ENCODE assay signal across 10 mouse cellular contexts in the genomic region with DNA sequence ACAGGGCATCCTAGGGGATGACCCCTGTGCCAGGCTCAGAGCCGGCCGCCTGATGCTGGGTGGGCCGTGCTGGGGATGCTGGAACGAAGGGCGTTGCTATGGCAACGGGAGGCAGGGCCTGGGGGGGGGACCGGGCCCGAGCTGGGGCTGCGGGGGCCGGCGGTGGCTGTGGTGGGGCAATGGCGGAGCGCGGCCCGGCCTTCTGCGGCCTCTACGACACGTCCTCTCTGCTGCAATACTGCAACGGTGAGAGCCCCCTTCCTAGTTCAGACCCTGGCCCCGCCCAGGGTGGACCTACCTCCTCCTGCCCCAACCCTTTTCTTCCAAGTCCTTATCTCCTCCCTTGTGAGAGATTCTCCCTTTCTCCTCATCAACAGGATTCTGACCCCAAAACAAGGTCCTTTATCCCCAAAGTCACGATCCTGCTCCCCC. TPM values are rescaled to one million over a fixed set of nuclear protein-coding genes. Genes with fewer than 3 reads are reported as not detected.
DNase-seq lines count a peak whose midpoint lies in the region; ATAC-seq and TF ChIP-seq lines count a peak whose summit lies in the region.
"Had no signal": no experiment of that assay in that cellular context is flagged by ENCODE, and none has a peak within 500 bp of the region (broad histone marks: within the 10 kb centered on the region; RNA-seq: fewer than 3 reads in every experiment).

No protein-coding gene starts in this region.

- H3K27ac ChIP-seq in kidney, embryonic 14.5 days (ENCODE audit: low read depth, low read length), result no peak overlapping the region
- H3K27ac ChIP-seq in cortical plate, adult 2 months (ENCODE audit: insufficient read depth, low read length), result peak overlapping the region; percentile 95
- peak overlapping the region; percentile 81 for H3K27ac ChIP-seq in forebrain, postnatal 0 days (ENCODE audit: low read depth, low read length)
- no peak overlapping the region for H3K27ac ChIP-seq in liver, embryonic 13.5 days
- H3K27ac ChIP-seq: macrophage had no signal

- ATAC-seq in kidney, embryonic 14.5 days (ENCODE audit: low FRiP score, low TSS enrichment), result no peak
- no peak; the same call in 1 of the 2 replicates for ATAC-seq in forebrain, postnatal 0 days
- no peak for ATAC-seq in liver, embryonic 13.5 days (ENCODE audit: low read depth)

- H3K9me3 ChIP-seq in kidney, embryonic 14.5 days (ENCODE audit: control insufficient read depth, low read length), result 0 out of 2 replicates have a peak, but pooled peaks cover 4% of the 10 kb centered on the region
- no peaks in the 10 kb centered on the region for H3K9me3 ChIP-seq in forebrain, postnatal 0 days (ENCODE audit: low read length)
- no peaks in the 10 kb centered on the region for H3K9me3 ChIP-seq in liver, embryonic 13.5 days (replicated peaks)

- H3K9ac ChIP-seq in kidney, embryonic 14.5 days (ENCODE audit: low read depth, low read length), result no peak overlapping the region
- peak overlapping the region; percentile 81 for H3K9ac ChIP-seq in forebrain, postnatal 0 days
- H3K9ac ChIP-seq in liver, embryonic 13.5 days, result no peak overlapping the region

- H3K36me3 ChIP-seq in kidney, embryonic 14.5 days (ENCODE audit: control insufficient read depth, insufficient read depth, low read length), result no peaks in the 10 kb centered on the region
- H3K36me3 ChIP-seq in forebrain, postnatal 0 days (ENCODE audit: insufficient read depth), result 0 out of 2 replicates have a peak, but pooled peaks cover 5% of the 10 kb centered on the region
- H3K36me3 ChIP-seq in liver, embryonic 13.5 days, result no peaks in the 10 kb centered on the region

- H3K4me2 ChIP-seq in kidney, embryonic 14.5 days (replicated peaks; ENCODE audit: low read depth, low read length), result peak overlapping the region; percentile 1; the same call in 1 of the 2 replicates
- peak overlapping the region; percentile 56 for H3K4me2 ChIP-seq in forebrain, postnatal 0 days (ENCODE audit: low read depth)
- H3K4me2 ChIP-seq in liver, embryonic 13.5 days, result no peak overlapping the region

- peaks cover 22% of the 10 kb centered on the region for H3K4me1 ChIP-seq in kidney, embryonic 14.5 days (ENCODE audit: control insufficient read depth, insufficient read depth, low read length)
- 0 out of 2 replicates have a peak, but pooled peaks cover 3% of the 10 kb centered on the region for H3K4me1 ChIP-seq in cortical plate, adult 2 months (ENCODE audit: control insufficient read depth, insufficient read depth, low read length)
- peaks cover 18% of the 10 kb centered on the region for H3K4me1 ChIP-seq in forebrain, postnatal 0 days (ENCODE audit: insufficient read depth)
- H3K4me1 ChIP-seq in liver, embryonic 13.5 days (replicated peaks), result peaks cover 55% of the 10 kb centered on the region

- peaks cover 53% of the 10 kb centered on the region for H3K27me3 ChIP-seq in kidney, embryonic 14.5 days (ENCODE audit: control insufficient read depth, insufficient read depth, low read length)
- peaks cover 5% of the 10 kb centered on the region; the same call in 1 of the 2 replicates for H3K27me3 ChIP-seq in forebrain, postnatal 0 days (ENCODE audit: insufficient read depth, low read length)
- H3K27me3 ChIP-seq in liver, embryonic 13.5 days, result peaks cover 87% of the 10 kb centered on the region

- H3K4me3 ChIP-seq in kidney, embryonic 14.5 days (ENCODE audit: low read length), result peak overlapping the region; percentile 19; the same call in 1 of the 2 replicates
- peak overlapping the region; percentile 88 for H3K4me3 ChIP-seq in cortical plate, adult 2 months (ENCODE audit: insufficient read depth, low read length)
- H3K4me3 ChIP-seq in forebrain, postnatal 0 days (ENCODE audit: low read depth, low read length), result peak overlapping the region; percentile 70
- H3K4me3 ChIP-seq in liver, embryonic 13.5 days (replicated peaks), result 0 out of 2 replicates have a peak overlapping the region, but pooled peaks have one; percentile 8

- DNase-seq in kidney, adult 9 months, result no peak
- DNase-seq in forebrain, postnatal 0 days, result no peak
- DNase-seq in liver, embryonic 13.5 days, result no peak
- DNase-seq in adipocyte (ENCODE audit: low spot score) (no peak), MN1 (ENCODE audit: low spot score) (no peak)
- no peak for DNase-seq in cerebellum, adult 11 months
- DNase-seq: adrenal gland, postnatal 25 days had no signal

- TF ChIP-seq POLR2A in cortical plate, adult 2 months (IDR thresholded peaks at IDR 0.05; ENCODE audit: extremely low read depth, insufficient read depth, low read length), result no peak

- 5% methylated on average over 20 of the region's 21 CpGs for WGBS in kidney, embryonic 14.5 days
- WGBS in forebrain, postnatal 0 days, result 3% methylated on average over 19 of the region's 21 CpGs
- 8% methylated on average over 21 of the region's 21 CpGs for WGBS in liver, embryonic 13.5 days (ENCODE audit: insufficient replicate concordance)

- no peak for TF ChIP-seq CTCF in cortical plate, adult 2 months (IDR thresholded peaks at IDR 0.05; ENCODE audit: extremely low read depth, insufficient read depth, low read length)
- no peak for TF ChIP-seq CTCF in forebrain, postnatal 0 days (IDR thresholded peaks at IDR 0.05; ENCODE audit: low read depth)

RNA-seq across cellular contexts. Expression of a gene that starts 0.3 kb away (rescaled TPM):
- polyA plus RNA-seq in kidney, embryonic 14.5 days (2014; fragmentation: Nextera tagmentation; extraction: Ambion mirVana), result 2.8 and 5.7 TPM in 2 replicates
- polyA plus RNA-seq in cortical plate, adult 2 months (2012; rRNA removed), result 156 and 157 TPM in 2 replicates
- 63.6 and 64.8 TPM in 2 replicates for total RNA-seq in forebrain, postnatal 0 days (2014; rRNA removed)
- polyA plus RNA-seq in forebrain, postnatal 0 days (2015; fragmentation: Nextera tagmentation; extraction: Ambion mirVana), result 7.9 and 9.9 TPM in 2 replicates
- 3.6 and 4.4 TPM in 2 replicates for polyA plus RNA-seq in liver, embryonic 13.5 days (2015; fragmentation: Nextera tagmentation; extraction: Ambion mirVana)

RNA-seq across cellular contexts. Expression of a gene that starts 10.6 kb away (rescaled TPM):
- polyA plus RNA-seq in kidney, embryonic 14.5 days (2014; fragmentation: Nextera tagmentation; extraction: Ambion mirVana), result 0.31 and 0.45 TPM in 2 replicates
- polyA plus RNA-seq in cortical plate, adult 2 months (2012; rRNA removed), result 3.3 and 3.9 TPM in 2 replicates
- total RNA-seq in forebrain, postnatal 0 days (2014; rRNA removed), result 16.9 and 20.2 TPM in 2 replicates
- 5.3 and 8.0 TPM in 2 replicates for polyA plus RNA-seq in forebrain, postnatal 0 days (2015; fragmentation: Nextera tagmentation; extraction: Ambion mirVana)
- 0.17 and 0.28 TPM in 2 replicates for polyA plus RNA-seq in liver, embryonic 13.5 days (2015; fragmentation: Nextera tagmentation; extraction: Ambion mirVana)
- polyA plus RNA-seq: macrophage had no signal

RNA-seq across cellular contexts. Expression of a gene that starts 27.0 kb away (rescaled TPM):
- polyA plus RNA-seq in kidney, embryonic 14.5 days (2014; fragmentation: Nextera tagmentation; extraction: Ambion mirVana), result 155 and 205 TPM in 2 replicates
- polyA plus RNA-seq in cortical plate, adult 2 months (2012; rRNA removed), result 88.2 and 92.1 TPM in 2 replicates
- total RNA-seq in forebrain, postnatal 0 days (2014; rRNA removed), result 50.0 and 88.1 TPM in 2 replicates
- 124 and 172 TPM in 2 replicates for polyA plus RNA-seq in forebrain, postnatal 0 days (2015; fragmentation: Nextera tagmentation; extraction: Ambion mirVana)
- 85.9 and 89.4 TPM in 2 replicates for polyA plus RNA-seq in liver, embryonic 13.5 days (2015; fragmentation: Nextera tagmentation; extraction: Ambion mirVana)

RNA-seq across cellular contexts. Expression of a gene that starts 27.4 kb away (rescaled TPM):
- polyA plus RNA-seq in kidney, embryonic 14.5 days (2014; fragmentation: Nextera tagmentation; extraction: Ambion mirVana), result 8.9 and 12.8 TPM in 2 replicates
- polyA plus RNA-seq in cortical plate, adult 2 months (2012; rRNA removed), result 16.2 and 17.4 TPM in 2 replicates
- total RNA-seq in forebrain, postnatal 0 days (2014; rRNA removed), result 12.3 and 14.4 TPM in 2 replicates
- polyA plus RNA-seq in forebrain, postnatal 0 days (2015; fragmentation: Nextera tagmentation; extraction: Ambion mirVana), result 19.8 and 23.3 TPM in 2 replicates
- polyA plus RNA-seq in liver, embryonic 13.5 days (2015; fragmentation: Nextera tagmentation; extraction: Ambion mirVana), result 4.0 and 4.3 TPM in 2 replicates

RNA-seq across cellular contexts. Expression of a gene that starts 35.8 kb away (rescaled TPM):
- polyA plus RNA-seq in kidney, embryonic 14.5 days (2014; fragmentation: Nextera tagmentation; extraction: Ambion mirVana), result 2.4 and 3.4 TPM in 2 replicates
- 6.1 and 6.5 TPM in 2 replicates for polyA plus RNA-seq in cortical plate, adult 2 months (2012; rRNA removed)
- 2.2 and 2.5 TPM in 2 replicates for total RNA-seq in forebrain, postnatal 0 days (2014; rRNA removed)
- 5.9 and 6.0 TPM in 2 replicates for polyA plus RNA-seq in forebrain, postnatal 0 days (2015; fragmentation: Nextera tagmentation; extraction: Ambion mirVana)
- 0.31 and 0.48 TPM in 2 replicates for polyA plus RNA-seq in liver, embryonic 13.5 days (2015; fragmentation: Nextera tagmentation; extraction: Ambion mirVana)

Comparison
In these comparisons a context has a peak if more than half of its experiments do, and no peak if none do; other contexts are left out.
1. H3K27ac ChIP-seq: peak in cortical plate, adult 2 months (single experiment) and forebrain, postnatal 0 days (single experiment); none in kidney, embryonic 14.5 days (single experiment) and liver, embryonic 13.5 days (single experiment).
2. H3K4me3 ChIP-seq: peak in every context shown above with its lines; median percentile 88 in cortical plate, adult 2 months; 70 in forebrain, postnatal 0 days; 19 in kidney, embryonic 14.5 days; 8 in liver, embryonic 13.5 days.
3. RNA of a gene that starts 0.3 kb away (polyA plus RNA-seq): 156 to 157 TPM in cortical plate, adult 2 months; 7.9 to 9.9 TPM in forebrain, postnatal 0 days, 3.6 to 4.4 TPM in liver, embryonic 13.5 days and 2.8 to 5.7 TPM in kidney, embryonic 14.5 days; every median in the first group is over 10 times any median in the second.